9 mouse cellular contexts compared by ENCODE assay signal in the genomic region with DNA sequence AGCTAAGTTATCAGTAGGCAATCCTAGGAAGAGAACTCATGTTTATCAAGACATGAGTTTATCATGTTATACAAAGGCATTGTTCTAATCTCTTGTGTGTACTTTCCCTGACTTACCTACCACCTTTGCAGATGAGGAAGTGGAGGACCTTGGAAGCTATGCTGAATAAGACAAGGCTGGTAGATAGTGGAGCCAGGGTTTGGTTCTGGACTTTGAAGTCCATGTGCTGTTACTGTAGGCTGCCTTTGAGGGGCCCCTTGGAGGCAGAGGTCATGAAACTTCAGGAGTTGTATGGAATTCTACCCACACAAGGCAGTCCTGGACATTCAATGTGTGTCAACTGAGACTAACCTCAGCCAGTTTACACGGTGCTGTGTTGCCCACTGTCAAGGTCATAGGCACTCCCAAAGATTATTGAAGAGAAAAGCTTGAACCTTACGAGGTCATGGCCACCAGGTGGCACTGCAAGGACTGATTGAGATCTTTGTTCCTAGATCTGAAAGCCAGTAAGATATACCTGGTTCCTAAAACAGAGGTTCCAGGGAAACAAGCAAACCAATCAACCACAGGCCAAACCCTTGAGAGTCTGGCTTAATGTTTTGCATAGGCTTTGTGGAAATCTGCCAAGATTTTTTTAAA.
DNase-seq lines count a peak whose midpoint lies in the region; ATAC-seq and TF ChIP-seq lines count a peak whose summit lies in the region.
"Had no signal": no experiment of that assay in that cellular context is flagged by ENCODE, and none has a peak within 500 bp of the region (broad histone marks: within the 10 kb centered on the region; RNA-seq: fewer than 3 reads in every experiment).

No protein-coding gene starts in this region.

- peak; percentile 84 for DNase-seq in ES-CJ7 (ENCODE audit: low read depth, low spot score)
- peak; percentile 72 for DNase-seq in kidney, postnatal 0 days (ENCODE audit: low spot score)
- DNase-seq in lung, adult 18-20 months = peak; percentile 69 to 77
- peak; percentile 59 to 80 for DNase-seq in spleen, adult 18-20 months

- H3K36me3 ChIP-seq in forebrain, embryonic 12.5 days (replicated peaks) = no peaks in the 10 kb centered on the region
- H3K36me3 ChIP-seq in forebrain, embryonic 13.5 days (ENCODE audit: poor library complexity, severe bottlenecking) = no peaks in the 10 kb centered on the region
- no peaks in the 10 kb centered on the region for H3K36me3 ChIP-seq in kidney, postnatal 0 days (ENCODE audit: insufficient read depth, low read length)
- H3K36me3 ChIP-seq: limb, embryonic 12.5 days had no signal

- peak; percentile 82 for TF ChIP-seq CTCF in kidney, postnatal 0 days (IDR thresholded peaks at IDR 0.05; ENCODE audit: low read depth)

- 29% methylated on average over 2 of the region's 2 CpGs for WGBS in forebrain, embryonic 12.5 days
- WGBS in forebrain, embryonic 13.5 days = 22% methylated on average over 2 of the region's 2 CpGs
- WGBS in kidney, postnatal 0 days = 4% methylated on average over 2 of the region's 2 CpGs

- H3K9ac ChIP-seq in forebrain, embryonic 12.5 days = no peak overlapping the region
- H3K9ac ChIP-seq in forebrain, embryonic 13.5 days = no peak overlapping the region
- H3K9ac ChIP-seq in kidney, postnatal 0 days (ENCODE audit: low read depth, low read length) = no peak overlapping the region
- H3K9ac ChIP-seq: limb, embryonic 12.5 days had no signal

- H3K4me2 ChIP-seq in forebrain, embryonic 12.5 days = no peak overlapping the region
- H3K4me2 ChIP-seq in forebrain, embryonic 13.5 days = no peak overlapping the region
- H3K4me2 ChIP-seq in kidney, postnatal 0 days (ENCODE audit: low read length) = no peak overlapping the region
- H3K4me2 ChIP-seq: limb, embryonic 12.5 days had no signal

- no peak overlapping the region for H3K4me3 ChIP-seq in forebrain, embryonic 12.5 days (replicated peaks)
- no peak overlapping the region for H3K4me3 ChIP-seq in forebrain, embryonic 13.5 days
- H3K4me3 ChIP-seq in kidney, postnatal 0 days (replicated peaks; ENCODE audit: low read depth, low read length) = no peak overlapping the region
- H3K4me3 ChIP-seq: limb, embryonic 12.5 days had no signal

- H3K27ac ChIP-seq in forebrain, embryonic 12.5 days = no peak overlapping the region
- no peak overlapping the region for H3K27ac ChIP-seq in forebrain, embryonic 13.5 days
- no peak overlapping the region for H3K27ac ChIP-seq in kidney, postnatal 0 days
- H3K27ac ChIP-seq: limb, embryonic 12.5 days had no signal

- H3K27me3 ChIP-seq in forebrain, embryonic 12.5 days = no peaks in the 10 kb centered on the region
- no peaks in the 10 kb centered on the region for H3K27me3 ChIP-seq in forebrain, embryonic 13.5 days
- H3K27me3 ChIP-seq in kidney, postnatal 0 days (ENCODE audit: insufficient read depth, low read length) = no peaks in the 10 kb centered on the region
- H3K27me3 ChIP-seq: limb, embryonic 12.5 days had no signal

- H3K4me1 ChIP-seq in forebrain, embryonic 12.5 days = peaks cover 3% of the 10 kb centered on the region; the same call in 1 of the 2 replicates
- peaks cover 8% of the 10 kb centered on the region; the same call in 1 of the 2 replicates for H3K4me1 ChIP-seq in forebrain, embryonic 13.5 days
- no peaks in the 10 kb centered on the region for H3K4me1 ChIP-seq in kidney, postnatal 0 days (replicated peaks; ENCODE audit: insufficient read depth, low read length)

- ATAC-seq in forebrain, embryonic 12.5 days (ENCODE audit: low FRiP score) = peak; percentile 30; the same call in 1 of the 2 replicates
- no peak for ATAC-seq in forebrain, embryonic 13.5 days
- ATAC-seq in cerebellum, adult (ENCODE audit: insufficient number of reproducible peaks, low FRiP score, low TSS enrichment) = peak; percentile 56; the same call in 1 of the 2 replicates
- peak; percentile 50; the same call in 1 of the 2 replicates for ATAC-seq in frontal cortex, adult (ENCODE audit: low TSS enrichment)
- no peak for ATAC-seq in kidney, postnatal 0 days (replicated peaks; ENCODE audit: low FRiP score, low read depth)

- H3K9me3 ChIP-seq in forebrain, embryonic 12.5 days = no peaks in the 10 kb centered on the region
- H3K9me3 ChIP-seq in forebrain, embryonic 13.5 days (replicated peaks) = no peaks in the 10 kb centered on the region
- H3K9me3 ChIP-seq in kidney, postnatal 0 days (replicated peaks; ENCODE audit: low read length) = no peaks in the 10 kb centered on the region
- H3K9me3 ChIP-seq: limb, embryonic 12.5 days had no signal

Comparison
In these comparisons a context has a peak if more than half of its experiments do, and no peak if none do; other contexts are left out.
1. ATAC-seq: peak in forebrain, embryonic 12.5 days (single experiment), cerebellum, adult (single experiment) and frontal cortex, adult (single experiment); none in forebrain, embryonic 13.5 days (single experiment) and kidney, postnatal 0 days (single experiment).
2. Peak in every context shown above with its lines, with median percentiles within 50 percentile points of each other: DNase-seq.